Mouse (Mus musculus): ENCODE measurements around the gene Ube3c.
A peak's percentile ranks its signal among the peaks of the same experiment; 100 is the strongest.

Gene Ube3c

DNA sequence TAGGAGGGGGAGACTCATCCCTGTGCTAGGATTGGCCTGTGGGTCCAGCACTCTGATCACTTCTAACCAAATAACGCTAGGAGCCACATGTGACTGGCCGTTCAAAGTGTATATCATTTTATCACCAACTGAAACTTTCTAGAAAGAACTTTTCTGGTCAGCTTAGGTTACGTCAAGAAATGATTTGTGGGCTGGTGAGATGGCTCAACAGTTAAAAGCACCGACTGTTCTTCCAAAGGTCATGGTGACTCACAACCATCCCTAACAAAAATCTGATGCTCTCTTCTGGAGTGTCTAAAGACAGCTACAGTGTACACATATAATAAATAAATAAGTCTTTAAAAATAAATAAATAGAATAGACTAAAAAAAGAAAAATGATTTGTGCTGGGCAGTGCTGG lies 103.5 kb downstream of the Ube3c start:
- DNase-seq (ENCODE audit: low spot score in 2 of 2) = no peak

- no peak for DNase-seq (ENCODE audit: low spot score in 2 of 2)
These were observed 105.3 kb downstream of the Ube3c start for GRCm38 (mm10) chr5:29674305-29674704.

DNA sequence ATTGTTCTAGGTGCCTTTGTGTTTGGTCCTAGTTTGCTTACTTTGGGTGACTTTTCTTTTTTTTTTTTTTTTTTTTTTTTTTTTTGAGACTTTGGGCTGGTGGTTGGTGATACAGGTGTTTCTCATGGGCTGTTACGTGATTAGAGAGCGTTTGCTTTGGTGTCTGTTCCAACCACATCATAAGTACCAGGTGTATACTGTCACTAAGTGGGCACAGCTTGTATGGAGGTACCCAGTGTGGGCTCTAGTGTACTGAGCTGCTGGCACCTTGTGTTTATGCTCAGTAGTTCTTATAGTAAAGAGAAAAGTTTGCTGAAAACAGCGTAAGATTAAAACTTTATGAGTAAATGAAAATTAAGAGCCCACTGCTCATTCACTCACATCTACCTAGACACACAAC lies 107.4 kb downstream of the Ube3c start:
- no peak for DNase-seq (ENCODE audit: low spot score in 2 of 2)

DNA sequence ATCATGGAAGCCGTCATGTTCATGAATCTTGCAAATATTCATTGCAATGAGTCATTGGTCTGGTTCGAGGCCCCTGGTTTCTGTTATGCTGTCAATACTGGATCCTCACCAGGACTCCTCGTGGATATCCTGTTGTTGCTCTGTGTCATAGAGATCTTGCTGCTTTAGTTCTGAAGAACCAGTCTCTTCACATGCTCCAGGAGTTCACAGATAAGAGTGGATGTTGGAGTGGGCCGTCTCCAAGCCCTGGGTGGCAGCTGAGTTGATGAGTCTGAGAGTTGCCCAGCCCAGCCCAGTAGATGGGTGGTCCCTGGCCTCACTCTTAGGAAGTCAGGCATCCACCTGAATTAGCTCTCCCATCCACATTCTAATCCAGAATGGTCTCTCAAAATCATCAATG lies 116.0 kb downstream of the Ube3c start:
- DNase-seq (ENCODE audit: low spot score in 2 of 2) = no peak

GRCm38 (mm10) chr5:29687671-29688070 lies 118.6 kb downstream of the Ube3c start:
- no peak for DNase-seq (ENCODE audit: low spot score in 2 of 2)

DNA sequence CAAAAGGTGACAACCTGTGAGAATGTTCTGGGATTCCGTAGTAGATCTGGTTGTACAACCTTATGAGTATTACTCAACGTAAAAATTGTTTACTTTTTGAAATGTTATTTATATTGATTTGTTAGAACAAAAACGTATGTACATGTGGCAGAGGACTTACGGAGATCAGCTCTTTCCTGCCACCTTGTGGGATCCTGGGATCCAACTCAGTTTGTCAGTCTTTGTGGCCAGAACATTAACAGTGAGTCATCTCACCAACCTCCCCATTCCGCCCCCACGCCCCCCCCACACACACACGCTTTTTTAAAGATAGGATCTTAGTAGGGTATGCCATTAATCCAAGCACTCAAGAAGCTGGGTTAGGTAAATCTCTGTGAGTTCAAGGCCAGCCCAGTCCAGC lies 119.3 kb downstream of the Ube3c start:
- DNase-seq (ENCODE audit: low spot score in 2 of 2) = no peak

DNA sequence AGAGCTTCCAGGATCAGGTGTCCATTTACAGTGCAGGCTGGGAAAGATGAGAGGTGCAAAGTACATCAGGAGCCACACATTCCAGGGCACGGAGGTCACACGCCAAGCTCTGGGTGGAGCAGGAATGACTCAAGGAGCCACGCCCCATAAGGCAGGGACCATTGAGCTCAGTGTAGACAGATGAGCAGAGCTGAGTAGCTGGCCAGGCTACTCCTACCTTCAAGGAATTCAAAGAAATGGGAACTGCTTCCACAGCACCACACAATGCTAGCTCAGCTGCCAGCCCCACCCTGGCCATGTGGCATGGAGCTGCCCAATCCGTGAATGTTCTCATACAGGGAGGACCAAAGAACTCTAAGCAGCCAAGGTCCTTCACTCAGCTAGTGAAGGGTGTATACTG lies 129.5 kb downstream of the Ube3c start:
- DNase-seq (ENCODE audit: low spot score in 2 of 2) = no peak

GRCm38 (mm10) chr5:29699520-29700202 lies 130.6 kb downstream of the Ube3c start:
- DNase-seq (ENCODE audit: low spot score in 2 of 2) = no peak

DNA sequence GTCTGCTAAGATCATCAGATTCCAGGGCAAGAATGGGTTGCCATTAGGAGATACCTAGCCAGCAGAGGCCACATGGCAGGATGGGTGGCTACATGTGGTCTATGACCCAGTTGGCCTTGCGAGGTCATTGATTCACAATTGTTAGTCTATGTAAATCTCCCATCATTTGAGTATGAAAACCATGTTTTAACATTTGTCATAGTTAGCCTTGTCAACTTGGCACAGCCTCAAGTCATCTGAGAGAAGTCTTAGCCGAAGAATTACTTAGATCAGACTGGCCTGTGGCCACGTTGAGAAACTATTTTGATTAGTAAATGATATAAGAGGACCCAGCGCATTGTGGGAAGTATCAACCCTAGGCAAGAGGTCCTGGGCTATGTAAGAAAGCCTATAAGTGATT lies 138.2 kb downstream of the Ube3c start:
- no peak for DNase-seq (ENCODE audit: low spot score in 2 of 2)

- no peak for DNase-seq (ENCODE audit: low spot score in 2 of 2)
These were observed 139.2 kb downstream of the Ube3c start for GRCm38 (mm10) chr5:29708258-29708657.

DNA sequence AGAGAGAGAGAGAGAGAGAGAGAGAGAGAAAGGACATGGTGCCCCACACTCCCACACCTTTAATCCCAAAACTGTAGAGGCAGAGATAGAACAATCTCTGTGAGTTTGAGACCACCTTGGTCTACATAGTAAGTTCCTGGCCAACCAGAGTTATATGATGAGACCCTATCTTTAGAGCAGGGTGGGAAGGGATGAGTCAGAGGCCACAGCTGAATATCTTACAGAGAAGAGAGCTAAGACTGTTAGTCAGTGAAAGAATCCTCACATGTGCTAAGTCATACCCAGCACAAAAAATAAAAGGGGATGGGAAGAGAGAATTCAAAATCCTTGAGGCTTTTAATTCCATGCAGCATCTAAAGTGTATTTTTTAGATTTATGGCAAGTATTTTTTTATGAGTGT lies 142.6 kb downstream of the Ube3c start:
- peak in 1 of 2 experiments; percentile 17 for DNase-seq (ENCODE audit: low spot score in 2 of 2)

- no peak for DNase-seq (ENCODE audit: low spot score in 2 of 2)
These were observed 143.9 kb downstream of the Ube3c start for GRCm38 (mm10) chr5:29712906-29713305.

- DNase-seq (ENCODE audit: low spot score in 2 of 2) = no peak
These were observed 152.1 kb downstream of the Ube3c start for GRCm38 (mm10) chr5:29721159-29721558.

GRCm38 (mm10) chr5:29725369-29725768 lies 156.3 kb downstream of the Ube3c start:
- no peak for DNase-seq (ENCODE audit: low spot score in 2 of 2)

Data from left cerebral cortex, adult 9 months (tissue).